Mouse (Mus musculus): ENCODE results near the gene Rnf186. TPM values are rescaled to one million over a fixed set of nuclear protein-coding genes. Genes with fewer than 3 reads are reported as not detected.

The Rnf186 gene
- polyA plus RNA-seq, 1 experiment = not detected

- Histone ChIP-seq H3K4me3 (replicated peaks; ENCODE audit: control insufficient read depth, low read depth, low read length) (no peak overlapping the region), H3K27ac (ENCODE audit: control insufficient read depth, insufficient read depth, low read depth, low read length, poor library complexity) (no peak overlapping the region), H3K4me1 (ENCODE audit: control insufficient read depth, insufficient read depth, low read length) (no peaks in the 10 kb centered on the region)
- no peak for TF ChIP-seq CTCF (IDR thresholded peaks at IDR 0.05; ENCODE audit: control insufficient read depth, insufficient read depth, low read length)
- no peak for TF ChIP-seq POLR2A (IDR thresholded peaks at IDR 0.05; ENCODE audit: borderline replicate concordance, control insufficient read depth, low read depth, low read length)
- 79% methylated on average over 6 of the region's 6 CpGs for WGBS
These were observed 41.1 kb downstream of the Rnf186 start for GRCm38 (mm10) chr4:139007981-139008536.

GRCm38 (mm10) chr4:139011201-139011702 is 44.3 kb downstream of the Rnf186 start:
- Histone ChIP-seq H3K27ac (ENCODE audit: control insufficient read depth, insufficient read depth, low read depth, low read length, poor library complexity) (no peak overlapping the region), H3K4me3 (replicated peaks; ENCODE audit: control insufficient read depth, low read depth, low read length) (no peak overlapping the region), H3K4me1 (ENCODE audit: control insufficient read depth, insufficient read depth, low read length) (no peaks in the 10 kb centered on the region)
- TF ChIP-seq CTCF (IDR thresholded peaks at IDR 0.05; ENCODE audit: control insufficient read depth, insufficient read depth, low read length) (no peak), POLR2A (IDR thresholded peaks at IDR 0.05; ENCODE audit: borderline replicate concordance, control insufficient read depth, low read depth, low read length) (no peak)
- WGBS = 91% methylated on average over 13 of the region's 13 CpGs

DNA sequence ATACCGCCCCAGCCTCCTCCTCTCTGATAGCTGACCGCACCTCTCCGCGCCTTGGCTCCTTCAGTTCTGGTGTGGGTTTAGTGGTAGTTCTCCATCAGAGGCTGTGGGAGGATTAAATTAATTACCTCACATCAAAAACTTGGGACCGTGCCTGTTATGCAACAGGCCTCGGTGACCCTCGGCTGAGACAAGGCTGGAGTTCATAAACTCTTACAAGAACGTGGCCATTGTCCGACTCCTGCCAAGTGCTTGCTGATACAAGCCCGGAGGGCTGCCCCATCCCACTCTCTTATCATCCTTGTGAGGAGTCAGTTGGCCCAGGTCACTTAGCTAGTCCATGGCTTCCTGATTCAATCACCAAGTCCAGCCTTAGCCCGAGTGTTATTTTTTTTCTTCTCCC is 46.4 kb downstream of the Rnf186 start:
- TF ChIP-seq CTCF (IDR thresholded peaks at IDR 0.05; ENCODE audit: control insufficient read depth, insufficient read depth, low read length) (no peak), POLR2A (IDR thresholded peaks at IDR 0.05; ENCODE audit: borderline replicate concordance, control insufficient read depth, low read depth, low read length) (no peak)
- 88% methylated on average over 11 of the region's 11 CpGs for WGBS
- Histone ChIP-seq H3K4me1 (ENCODE audit: control insufficient read depth, insufficient read depth, low read length) (no peaks in the 10 kb centered on the region), H3K27ac (ENCODE audit: control insufficient read depth, insufficient read depth, low read depth, low read length, poor library complexity) (no peak overlapping the region), H3K4me3 (replicated peaks; ENCODE audit: control insufficient read depth, low read depth, low read length) (no peak overlapping the region)

DNA sequence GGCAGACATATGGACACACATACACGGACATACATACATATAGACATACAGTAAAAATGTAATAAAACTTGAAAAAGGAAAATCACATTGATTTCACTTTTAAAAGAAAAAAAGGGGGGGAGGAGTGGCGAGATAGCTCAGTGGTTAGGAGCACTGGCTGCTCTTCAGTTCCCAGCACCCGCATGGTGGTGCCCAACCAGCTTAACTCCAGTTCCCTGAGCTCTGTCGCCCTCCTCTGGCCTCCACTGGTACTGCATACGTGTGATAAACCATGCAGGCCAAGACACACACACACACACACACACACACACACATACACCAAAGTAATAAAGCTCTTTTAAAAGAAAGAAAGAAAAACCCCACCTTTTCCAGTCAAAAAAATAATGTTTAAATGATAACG is 47.9 kb downstream of the Rnf186 start:
- 80% methylated on average over 6 of the region's 6 CpGs for WGBS
- no peaks in the 10 kb centered on the region for H3K4me1 ChIP-seq (ENCODE audit: control insufficient read depth, insufficient read depth, low read length)
- TF ChIP-seq POLR2A (IDR thresholded peaks at IDR 0.05; ENCODE audit: borderline replicate concordance, control insufficient read depth, low read depth, low read length) (no peak), CTCF (IDR thresholded peaks at IDR 0.05; ENCODE audit: control insufficient read depth, insufficient read depth, low read length) (peak; percentile 48)
- no peak overlapping the region for H3K27ac ChIP-seq (ENCODE audit: control insufficient read depth, insufficient read depth, low read depth, low read length, poor library complexity)
- no peak overlapping the region for H3K4me3 ChIP-seq (replicated peaks; ENCODE audit: control insufficient read depth, low read depth, low read length)

Other genes with a start within 250 kb of the Rnf186 start
- not detected in 2 replicates for gene Pla2g2c, start 242.3 kb upstream of the Rnf186 start, polyA plus RNA-seq (2011; ENCODE audit: insufficient read depth, insufficient read length, low replicate concordance, missing spikeins)
- gene Ubxn10, start 229.9 kb upstream of the Rnf186 start, polyA plus RNA-seq (2011; ENCODE audit: insufficient read depth, insufficient read length, low replicate concordance, missing spikeins) = not detected in 2 replicates
- gene Pla2g2f, start 209.5 kb upstream of the Rnf186 start, polyA plus RNA-seq (2011; ENCODE audit: insufficient read depth, insufficient read length, low replicate concordance, missing spikeins) = not detected in 2 replicates
- gene Pla2g2d, start 191.4 kb upstream of the Rnf186 start, polyA plus RNA-seq (2011; ENCODE audit: insufficient read depth, insufficient read length, low replicate concordance, missing spikeins) = 0.75 and 1.1 TPM in 2 replicates
- gene Pla2g5, start 103.6 kb upstream of the Rnf186 start, polyA plus RNA-seq (2011; ENCODE audit: insufficient read depth, insufficient read length, low replicate concordance, missing spikeins) = not detected in 2 replicates
- not detected in 2 replicates for gene Gm13030, start 93.1 kb upstream of the Rnf186 start, polyA plus RNA-seq (2011; ENCODE audit: insufficient read depth, insufficient read length, low replicate concordance, missing spikeins)
- gene Pla2g2e, start 89.2 kb upstream of the Rnf186 start, polyA plus RNA-seq (2011; ENCODE audit: insufficient read depth, insufficient read length, low replicate concordance, missing spikeins) = not detected in 2 replicates
- 2.9 and 6.3 TPM in 2 replicates for gene Otud3, start 53.2 kb upstream of the Rnf186 start, polyA plus RNA-seq (2011; ENCODE audit: insufficient read depth, insufficient read length, low replicate concordance, missing spikeins)
- 2.7 and 6.0 TPM in 2 replicates for gene Tmco4, start 5.8 kb downstream of the Rnf186 start, polyA plus RNA-seq (2011; ENCODE audit: insufficient read depth, insufficient read length, low replicate concordance, missing spikeins)
- not detected in 2 replicates for gene Htr6, start 108.5 kb downstream of the Rnf186 start, polyA plus RNA-seq (2011; ENCODE audit: insufficient read depth, insufficient read length, low replicate concordance, missing spikeins)
- gene Nbl1, start 125.9 kb downstream of the Rnf186 start, polyA plus RNA-seq (2011; ENCODE audit: insufficient read depth, insufficient read length, low replicate concordance, missing spikeins) = 1.8 and 2.0 TPM in 2 replicates
- gene Minos1, start 164.0 kb downstream of the Rnf186 start, polyA plus RNA-seq (2011; ENCODE audit: insufficient read depth, insufficient read length, low replicate concordance, missing spikeins) = 135 and 195 TPM in 2 replicates
- 104 and 160 TPM in 2 replicates for gene Capzb, start 225.8 kb downstream of the Rnf186 start, polyA plus RNA-seq (2011; ENCODE audit: insufficient read depth, insufficient read length, low replicate concordance, missing spikeins)

All from bone marrow, adult 2 months (tissue).